Mouse (Mus musculus): Measurements from ENCODE around the gene Zswim3. TPM values are rescaled to one million over a fixed set of nuclear protein-coding genes. Genes with fewer than 3 reads are reported as not detected.
A peak's percentile ranks its signal among the peaks of the same experiment; 100 is the strongest.
"Not testable (repeated sequence)": the region's sequence is repeated elsewhere in the genome, so short reads cannot be mapped to it uniquely, and the experiment has no call there.

Zswim3 gene
- polyA plus RNA-seq, 1 experiment from 2014 or later = 5.9 TPM

GRCm38 (mm10) chr2:164862179-164862861 lies 57.4 kb downstream of the Zswim3 start:
- peak overlapping the region; percentile 34 to 56; a peak in 2 of 4 replicates for H3K27ac ChIP-seq (replicated peaks in 1 of 2; ENCODE audit: control insufficient read depth in 1 of 2, insufficient read depth in 1 of 2, low read depth in 2 of 2, low read length in 2 of 2)
- peaks cover 21% of the 10 kb centered on the region for H3K27me3 ChIP-seq (ENCODE audit: control insufficient read depth, insufficient read depth, low read length)
- H3K9ac ChIP-seq (ENCODE audit: low read length) = no peak overlapping the region
- H3K9me3 ChIP-seq (ENCODE audit: control insufficient read depth, low read length) = no peaks in the 10 kb centered on the region
- H3K4me3 ChIP-seq (ENCODE audit: control insufficient read depth in 1 of 2, insufficient read depth in 1 of 2, low read depth in 1 of 2, low read length in 2 of 2) = no peak overlapping the region
- peaks cover 24 to 25% of the 10 kb centered on the region in 2 experiments for H3K4me1 ChIP-seq (ENCODE audit: control insufficient read depth in 2 of 2, insufficient read depth in 2 of 2, low read length in 2 of 2)
- ATAC-seq (ENCODE audit: insufficient number of reproducible peaks, insufficient read depth, low FRiP score, low read depth) = peak; percentile 34; the same call in 1 of the 2 replicates
- no peaks in the 10 kb centered on the region for H3K36me3 ChIP-seq (ENCODE audit: control insufficient read depth, insufficient read depth, low read length)
- 0 out of 2 replicates have a peak overlapping the region, but pooled peaks have one; percentile 17 for H3K4me2 ChIP-seq (ENCODE audit: low read length)
- WGBS = 46% methylated on average over 9 of the region's 9 CpGs

- whole genome bisulfite sequencing = 97% methylated on average over 7 of the region's 9 CpGs
- peaks cover 11% of the 10 kb centered on the region for H3K27me3 ChIP-seq (ENCODE audit: control insufficient read depth, insufficient read depth, low read length)
- peaks cover 20 to 25% of the 10 kb centered on the region in 2 experiments for H3K4me1 ChIP-seq (ENCODE audit: control insufficient read depth in 2 of 2, insufficient read depth in 2 of 2, low read length in 2 of 2)
- not testable (repeated sequence) for H3K36me3 ChIP-seq (ENCODE audit: control insufficient read depth, insufficient read depth, low read length); H3K4me2 ChIP-seq (ENCODE audit: low read length); H3K27ac ChIP-seq (replicated peaks in 1 of 2; ENCODE audit: control insufficient read depth in 1 of 2, insufficient read depth in 1 of 2, low read depth in 2 of 2, low read length in 2 of 2); ATAC-seq (ENCODE audit: insufficient number of reproducible peaks, insufficient read depth, low FRiP score, low read depth); H3K9me3 ChIP-seq (ENCODE audit: control insufficient read depth, low read length); H3K4me3 ChIP-seq (ENCODE audit: control insufficient read depth in 1 of 2, insufficient read depth in 1 of 2, low read depth in 1 of 2, low read length in 2 of 2); H3K9ac ChIP-seq (ENCODE audit: low read length)
Observed at GRCm38 (mm10) chr2:164863411-164863810, 58.5 kb downstream of the Zswim3 start.

- H3K27ac ChIP-seq (replicated peaks in 1 of 2; ENCODE audit: control insufficient read depth in 1 of 2, insufficient read depth in 1 of 2, low read depth in 2 of 2, low read length in 2 of 2) = no peak overlapping the region
- 53% methylated on average over 4 of the region's 4 CpGs for WGBS
- H3K27me3 ChIP-seq (ENCODE audit: control insufficient read depth, insufficient read depth, low read length) = 0 out of 2 replicates have a peak, but pooled peaks cover 1% of the 10 kb centered on the region
- H3K4me2 ChIP-seq (ENCODE audit: low read length) = no peak overlapping the region
- H3K4me3 ChIP-seq (ENCODE audit: control insufficient read depth in 1 of 2, insufficient read depth in 1 of 2, low read depth in 1 of 2, low read length in 2 of 2) = no peak overlapping the region
- no peak for ATAC-seq (ENCODE audit: insufficient number of reproducible peaks, insufficient read depth, low FRiP score, low read depth)
- H3K4me1 ChIP-seq (ENCODE audit: control insufficient read depth in 2 of 2, insufficient read depth in 2 of 2, low read length in 2 of 2) = peaks cover 20 to 25% of the 10 kb centered on the region in 2 experiments
- peaks cover 7% of the 10 kb centered on the region for H3K9me3 ChIP-seq (ENCODE audit: control insufficient read depth, low read length)
- no peak overlapping the region for H3K9ac ChIP-seq (ENCODE audit: low read length)
- no peaks in the 10 kb centered on the region for H3K36me3 ChIP-seq (ENCODE audit: control insufficient read depth, insufficient read depth, low read length)
Observed at GRCm38 (mm10) chr2:164864593-164864992, 59.7 kb downstream of the Zswim3 start.

GRCm38 (mm10) chr2:164866741-164867551 lies 62.0 kb downstream of the Zswim3 start:
- 14% methylated on average over 16 of the region's 16 CpGs for WGBS
- Histone ChIP-seq H3K36me3 (ENCODE audit: control insufficient read depth, insufficient read depth, low read length) (no peaks in the 10 kb centered on the region), H3K4me3 (ENCODE audit: control insufficient read depth in 1 of 2, insufficient read depth in 1 of 2, low read depth in 1 of 2, low read length in 2 of 2) (no peak overlapping the region), H3K9ac (ENCODE audit: low read length) (peak overlapping the region; percentile 52; the same call in 1 of the 2 replicates), H3K27ac (replicated peaks in 1 of 2; ENCODE audit: control insufficient read depth in 1 of 2, insufficient read depth in 1 of 2, low read depth in 2 of 2, low read length in 2 of 2) (peak overlapping the region; percentile 96 to 99), H3K27me3 (ENCODE audit: control insufficient read depth, insufficient read depth, low read length) (no peaks in the 10 kb centered on the region), H3K9me3 (ENCODE audit: control insufficient read depth, low read length) (peaks cover 7% of the 10 kb centered on the region), H3K4me2 (ENCODE audit: low read length) (peak overlapping the region; percentile 32; the same call in 1 of the 2 replicates), H3K4me1 (ENCODE audit: control insufficient read depth in 2 of 2, insufficient read depth in 2 of 2, low read length in 2 of 2) (peaks cover 16 to 17% of the 10 kb centered on the region in 2 experiments)
- ATAC-seq (ENCODE audit: insufficient number of reproducible peaks, insufficient read depth, low FRiP score, low read depth) = peak; percentile 88

GRCm38 (mm10) chr2:164867566-164867965 lies 62.7 kb downstream of the Zswim3 start:
- H3K9me3 ChIP-seq (ENCODE audit: control insufficient read depth, low read length) = peaks cover 7% of the 10 kb centered on the region
- no peak overlapping the region for H3K4me2 ChIP-seq (ENCODE audit: low read length)
- no peak overlapping the region for H3K9ac ChIP-seq (ENCODE audit: low read length)
- H3K27ac ChIP-seq (replicated peaks in 1 of 2; ENCODE audit: control insufficient read depth in 1 of 2, insufficient read depth in 1 of 2, low read depth in 2 of 2, low read length in 2 of 2) = peak overlapping the region; percentile 96 to 99
- WGBS = 93% methylated on average over 7 of the region's 7 CpGs
- ATAC-seq (ENCODE audit: insufficient number of reproducible peaks, insufficient read depth, low FRiP score, low read depth) = no peak
- peaks cover 13 to 14% of the 10 kb centered on the region in 2 experiments for H3K4me1 ChIP-seq (ENCODE audit: control insufficient read depth in 2 of 2, insufficient read depth in 2 of 2, low read length in 2 of 2)
- H3K27me3 ChIP-seq (ENCODE audit: control insufficient read depth, insufficient read depth, low read length) = no peaks in the 10 kb centered on the region
- H3K4me3 ChIP-seq (ENCODE audit: control insufficient read depth in 1 of 2, insufficient read depth in 1 of 2, low read depth in 1 of 2, low read length in 2 of 2) = no peak overlapping the region
- no peaks in the 10 kb centered on the region for H3K36me3 ChIP-seq (ENCODE audit: control insufficient read depth, insufficient read depth, low read length)

GRCm38 (mm10) chr2:164868491-164868890 lies 63.6 kb downstream of the Zswim3 start:
- Histone ChIP-seq H3K9ac (ENCODE audit: low read length) (no peak overlapping the region), H3K27me3 (ENCODE audit: control insufficient read depth, insufficient read depth, low read length) (no peaks in the 10 kb centered on the region), H3K4me3 (ENCODE audit: control insufficient read depth in 1 of 2, insufficient read depth in 1 of 2, low read depth in 1 of 2, low read length in 2 of 2) (no peak overlapping the region), H3K9me3 (ENCODE audit: control insufficient read depth, low read length) (peaks cover 7% of the 10 kb centered on the region), H3K27ac (replicated peaks in 1 of 2; ENCODE audit: control insufficient read depth in 1 of 2, insufficient read depth in 1 of 2, low read depth in 2 of 2, low read length in 2 of 2) (no peak overlapping the region), H3K4me2 (ENCODE audit: low read length) (no peak overlapping the region), H3K4me1 (ENCODE audit: control insufficient read depth in 2 of 2, insufficient read depth in 2 of 2, low read length in 2 of 2) (peaks cover 13 to 14% of the 10 kb centered on the region in 2 experiments), H3K36me3 (ENCODE audit: control insufficient read depth, insufficient read depth, low read length) (no peaks in the 10 kb centered on the region)
- WGBS = 70% methylated on average over 7 of the region's 7 CpGs
- no peak for ATAC-seq (ENCODE audit: insufficient number of reproducible peaks, insufficient read depth, low FRiP score, low read depth)
